Mouse (Mus musculus) heart, embryonic 11.5 days (tissue): ENCODE measurements around the gene Tmem86a. TPM values are rescaled to one million over a fixed set of nuclear protein-coding genes. Genes with fewer than 3 reads are reported as not detected.

Source experiments
- ATAC-seq: fragments of 200-750 bp; cut with Nextera tagmentation; replicated peaks from 2 replicates; pipeline ENCODE4 v1.8.0; 2017; ENCODE audit warnings: moderate library complexity; ENCODE audit not compliant: insufficient number of reproducible peaks, low FRiP score, low TSS enrichment
- H3K27ac ChIP-seq: fragments of 300-500 bp; sonication (generic); 2 replicates; pipeline ENCODE4 v1.5.1; 2014; ENCODE audit warnings: mild to moderate bottlenecking, low read depth, low read length
- H3K27me3 ChIP-seq: fragments of 300-500 bp; sonication (generic); 2 replicates; pipeline ENCODE4 v1.6.1; 2014; ENCODE audit warnings: mild to moderate bottlenecking, low read length, mixed read lengths; ENCODE audit not compliant: control insufficient read depth, insufficient read depth
- H3K36me3 ChIP-seq: fragments of 300-500 bp; sonication (generic); 2 replicates; pipeline ENCODE4 v1.6.1; 2014; ENCODE audit warnings: mild to moderate bottlenecking, low read length, moderate library complexity, mixed read lengths; ENCODE audit not compliant: control insufficient read depth, insufficient read depth
- H3K4me1 ChIP-seq: fragments of 300-500 bp; sonication (generic); 2 replicates; pipeline ENCODE4 v1.6.1; 2014; ENCODE audit warnings: low read length; ENCODE audit not compliant: control insufficient read depth, insufficient read depth
- H3K4me2 ChIP-seq: fragments of 300-500 bp; sonication (generic); 2 replicates; pipeline ENCODE4 v1.6.1; 2014; ENCODE audit warnings: mild to moderate bottlenecking, moderate library complexity
- H3K4me3 ChIP-seq: fragments of 300-500 bp; sonication (generic); 2 replicates; pipeline ENCODE4 v1.5.1; 2014; ENCODE audit warnings: low read depth, low read length
- H3K9ac ChIP-seq: fragments of 300-500 bp; sonication (generic); 2 replicates; pipeline ENCODE4 v1.6.1; 2014; ENCODE audit warnings: mild to moderate bottlenecking, low read depth, low read length, moderate library complexity
- H3K9me3 ChIP-seq: fragments of 300-500 bp; sonication (generic); replicated peaks from 2 replicates; pipeline ENCODE4 v1.6.1; 2016; ENCODE audit warnings: low read length; ENCODE audit not compliant: control insufficient read depth
- WGBS: fragments of 180-500 bp; shearing (Covaris S2); extraction: QIAGEN DNeasy Blood & Tissue Kit; methylation state at CpG from one replicate; pipeline ENCODE4 v1.1.7; 2014; ENCODE audit not compliant: insufficient replicate concordance; 5-methylcytosine and 5-hydroxymethylcytosine counted together
- polyA plus RNA-seq: library from polyadenylated mRNA; unstranded; fragments of >200 nt; fragmentation: Nextera tagmentation; extraction: Ambion mirVana; gene quantifications from 2 replicates; pipeline ENCODE4 v1.2.1, GENCODE M21; 2014

Gene Tmem86a
- polyA plus RNA-seq, 1 experiment from 2014 or later, result 13.7 TPM

- Histone ChIP-seq H3K36me3 (no peaks in the 10 kb centered on the region), H3K4me1 (0 out of 2 replicates have a peak, but pooled peaks cover 4% of the 10 kb centered on the region), H3K27me3 (no peaks in the 10 kb centered on the region), H3K4me3 (no peak overlapping the region), H3K9ac (no peak overlapping the region), H3K27ac (no peak overlapping the region), H3K4me2 (no peak overlapping the region), H3K9me3 (no peaks in the 10 kb centered on the region)
- no peak for ATAC-seq
- WGBS, result 79% methylated on average over 3 of the region's 3 CpGs
Measured at GRCm38 (mm10) chr7:47041706-47042105, 8.7 kb upstream of the Tmem86a start.

GRCm38 (mm10) chr7:47042121-47042520 lies 8.3 kb upstream of the Tmem86a start:
- H3K9me3 ChIP-seq, result no peaks in the 10 kb centered on the region
- no peak overlapping the region for H3K9ac ChIP-seq
- no peak overlapping the region for H3K4me2 ChIP-seq
- H3K36me3 ChIP-seq, result no peaks in the 10 kb centered on the region
- WGBS, result 77% methylated on average over 4 of the region's 4 CpGs
- no peak overlapping the region for H3K27ac ChIP-seq
- no peaks in the 10 kb centered on the region for H3K27me3 ChIP-seq
- no peak for ATAC-seq
- no peak overlapping the region for H3K4me3 ChIP-seq
- 0 out of 2 replicates have a peak, but pooled peaks cover 4% of the 10 kb centered on the region for H3K4me1 ChIP-seq

GRCm38 (mm10) chr7:47042823-47043490 lies 7.4 kb upstream of the Tmem86a start:
- Histone ChIP-seq H3K9me3 (no peaks in the 10 kb centered on the region), H3K4me3 (no peak overlapping the region), H3K4me1 (0 out of 2 replicates have a peak, but pooled peaks cover 4% of the 10 kb centered on the region), H3K9ac (no peak overlapping the region), H3K36me3 (no peaks in the 10 kb centered on the region), H3K27ac (peak overlapping the region; percentile 51; the same call in 1 of the 2 replicates), H3K27me3 (no peaks in the 10 kb centered on the region), H3K4me2 (no peak overlapping the region)
- no peak for ATAC-seq
- WGBS, result 42% methylated on average over 6 of the region's 6 CpGs

GRCm38 (mm10) chr7:47050766-47051165 lies 365 bp downstream of the Tmem86a start:
- Histone ChIP-seq H3K4me3 (peak overlapping the region; percentile 75), H3K9ac (peak overlapping the region; percentile 79), H3K36me3 (0 out of 2 replicates have a peak, but pooled peaks cover 2% of the 10 kb centered on the region), H3K4me1 (peaks cover 15% of the 10 kb centered on the region), H3K9me3 (no peaks in the 10 kb centered on the region), H3K27me3 (0 out of 2 replicates have a peak, but pooled peaks cover 2% of the 10 kb centered on the region), H3K4me2 (peak overlapping the region; percentile 91), H3K27ac (peak overlapping the region; percentile 81)
- ATAC-seq, result peak; percentile 47
- WGBS, result 0% methylated on average over 33 of the region's 34 CpGs

- H3K36me3 ChIP-seq, result 0 out of 2 replicates have a peak, but pooled peaks cover 2% of the 10 kb centered on the region
- no peak overlapping the region; the same call in 1 of the 2 replicates for H3K9ac ChIP-seq
- 5% methylated on average over 2 of the region's 2 CpGs for WGBS
- H3K4me1 ChIP-seq, result peaks cover 15% of the 10 kb centered on the region
- no peak for ATAC-seq
- no peaks in the 10 kb centered on the region for H3K9me3 ChIP-seq
- H3K4me2 ChIP-seq, result peak overlapping the region; percentile 91
- H3K27ac ChIP-seq, result peak overlapping the region; percentile 81
- H3K4me3 ChIP-seq, result peak overlapping the region; percentile 75
- 0 out of 2 replicates have a peak, but pooled peaks cover 2% of the 10 kb centered on the region for H3K27me3 ChIP-seq
Measured at GRCm38 (mm10) chr7:47051404-47052151, 1.2 kb downstream of the Tmem86a start.

- Histone ChIP-seq H3K27ac (peak overlapping the region; percentile 81), H3K9me3 (no peaks in the 10 kb centered on the region), H3K4me2 (peak overlapping the region; percentile 91), H3K9ac (no peak overlapping the region), H3K4me1 (peaks cover 15% of the 10 kb centered on the region), H3K27me3 (0 out of 2 replicates have a peak, but pooled peaks cover 2% of the 10 kb centered on the region), H3K36me3 (0 out of 2 replicates have a peak, but pooled peaks cover 2% of the 10 kb centered on the region), H3K4me3 (no peak overlapping the region)
- 14% methylated on average over 3 of the region's 3 CpGs for WGBS
- ATAC-seq, result peak; percentile 25
Measured at GRCm38 (mm10) chr7:47052276-47052675, 1.9 kb downstream of the Tmem86a start.

- ATAC-seq, result no peak
- 90% methylated on average over 15 of the region's 15 CpGs for WGBS
- 0 out of 2 replicates have a peak, but pooled peaks cover 2% of the 10 kb centered on the region for H3K36me3 ChIP-seq
- H3K27me3 ChIP-seq, result 0 out of 2 replicates have a peak, but pooled peaks cover 2% of the 10 kb centered on the region
- no peak overlapping the region for H3K4me2 ChIP-seq
- no peak overlapping the region for H3K27ac ChIP-seq
- no peaks in the 10 kb centered on the region for H3K9me3 ChIP-seq
- H3K4me1 ChIP-seq, result peaks cover 15% of the 10 kb centered on the region
- no peak overlapping the region for H3K4me3 ChIP-seq
- no peak overlapping the region for H3K9ac ChIP-seq
Measured at GRCm38 (mm10) chr7:47053287-47053686, 2.9 kb downstream of the Tmem86a start.

GRCm38 (mm10) chr7:47054666-47055065 lies 4.3 kb downstream of the Tmem86a start:
- Histone ChIP-seq H3K4me3 (no peak overlapping the region), H3K4me2 (no peak overlapping the region)

More at GRCm38 (mm10) chr7:47054666-47055065, 4.3 kb downstream of the Tmem86a start:
- Histone ChIP-seq H3K9me3 (no peaks in the 10 kb centered on the region), H3K27ac (no peak overlapping the region), H3K36me3 (0 out of 2 replicates have a peak, but pooled peaks cover 2% of the 10 kb centered on the region), H3K27me3 (no peaks in the 10 kb centered on the region), H3K9ac (no peak overlapping the region), H3K4me1 (peaks cover 15% of the 10 kb centered on the region)
- no peak for ATAC-seq
- WGBS, result 78% methylated on average over 2 of the region's 2 CpGs
